In genomic region chr9:104156506-104156905, GRCm38 (mm10) we compare ENCODE assay signal across 34 mouse cellular contexts. TPM values are rescaled to one million over a fixed set of nuclear protein-coding genes. Genes with fewer than 3 reads are reported as not detected.
"Had no signal": no experiment of that assay in that cellular context is flagged by ENCODE, and none has a peak within 500 bp of the region (broad histone marks: within the 10 kb centered on the region; RNA-seq: fewer than 3 reads in every experiment).

No protein-coding gene starts in this region.

- H3K27ac ChIP-seq: heart, embryonic 13.5 days; heart, embryonic 15.5 days; hindbrain, embryonic 10.5 days; hindbrain, embryonic 12.5 days; hindbrain, embryonic 13.5 days; hindbrain, embryonic 14.5 days; hindbrain, embryonic 15.5 days; hindbrain, postnatal 0 days; intestine, embryonic 15.5 days; kidney, embryonic 15.5 days; kidney, postnatal 0 days; layer of hippocampus, adult 2 months; left cerebral cortex, adult 2 months had no signal

- ATAC-seq: hindbrain, embryonic 16.5 days; hindbrain, postnatal 0 days; inflammation-experienced regulatory T-cells, adult 6 months; intestine, embryonic 15.5 days; intestine, embryonic 16.5 days; intestine, postnatal 0 days had no signal

- H3K9ac ChIP-seq: heart, embryonic 13.5 days; heart, embryonic 15.5 days; hindbrain, embryonic 12.5 days; hindbrain, embryonic 13.5 days; hindbrain, embryonic 14.5 days; hindbrain, embryonic 15.5 days; intestine, embryonic 15.5 days; kidney, embryonic 15.5 days had no signal

- H3K9me3 ChIP-seq: heart, embryonic 13.5 days; heart, embryonic 15.5 days; hindbrain, embryonic 10.5 days; hindbrain, embryonic 12.5 days; hindbrain, embryonic 13.5 days; hindbrain, embryonic 15.5 days; intestine, embryonic 15.5 days; kidney, embryonic 15.5 days had no signal

- H3K4me1 ChIP-seq: heart, embryonic 13.5 days; heart, embryonic 15.5 days; hindbrain, embryonic 10.5 days; hindbrain, embryonic 12.5 days; hindbrain, embryonic 13.5 days; hindbrain, embryonic 15.5 days; intestine, embryonic 15.5 days; kidney, embryonic 15.5 days had no signal

- DNase-seq: heart, postnatal 10 days; heart, postnatal 14 days; heart, postnatal 4 days; kidney, adult 11 months; kidney, adult 18-20 months; kidney, adult 2 months; kidney, adult 8-10 months; kidney, adult 9 months; kidney, postnatal 10 days; kidney, postnatal 14 days; kidney, postnatal 25 days; kidney, postnatal 36 days; kidney, postnatal 4 days; layer of hippocampus, adult 9-11 months; layer of hippocampus, postnatal 36 days had no signal

- H3K27me3 ChIP-seq: heart, embryonic 13.5 days; heart, embryonic 15.5 days; hindbrain, embryonic 12.5 days; hindbrain, embryonic 13.5 days; hindbrain, embryonic 15.5 days; intestine, embryonic 15.5 days; kidney, embryonic 15.5 days had no signal

- H3K4me2 ChIP-seq: heart, embryonic 11.5 days; heart, embryonic 13.5 days; heart, embryonic 15.5 days; hindbrain, embryonic 12.5 days; hindbrain, embryonic 13.5 days; hindbrain, embryonic 14.5 days; hindbrain, embryonic 15.5 days; intestine, embryonic 15.5 days; kidney, embryonic 15.5 days had no signal

- H3K4me3 ChIP-seq: heart, embryonic 13.5 days; heart, embryonic 15.5 days; hindbrain, embryonic 10.5 days; hindbrain, embryonic 12.5 days; hindbrain, embryonic 13.5 days; hindbrain, embryonic 15.5 days; intestine, embryonic 15.5 days; kidney, embryonic 15.5 days; layer of hippocampus, adult 2 months; left cerebral cortex, adult 2 months had no signal

RNA-seq across cellular contexts. Expression of gene Ackr4, which starts 29.8 kb away (rescaled TPM):
- total RNA-seq: hematopoietic stem cell, adult 5-6 weeks; layer of hippocampus, postnatal 36 days had no signal
